Mouse (Mus musculus) c-Kit-positive CD71-positive TER-119-positive erythroid progenitor cells, embryonic 14.5 days (primary cell): Measurements from ENCODE around the gene Alkbh6.

ENCODE experiments used
- DNase-seq: peaks from one replicate; pipeline ENCODE4 v3.0.0-alpha.2; 2013; ENCODE audit warnings: low spot score

Gene Alkbh6

DNA sequence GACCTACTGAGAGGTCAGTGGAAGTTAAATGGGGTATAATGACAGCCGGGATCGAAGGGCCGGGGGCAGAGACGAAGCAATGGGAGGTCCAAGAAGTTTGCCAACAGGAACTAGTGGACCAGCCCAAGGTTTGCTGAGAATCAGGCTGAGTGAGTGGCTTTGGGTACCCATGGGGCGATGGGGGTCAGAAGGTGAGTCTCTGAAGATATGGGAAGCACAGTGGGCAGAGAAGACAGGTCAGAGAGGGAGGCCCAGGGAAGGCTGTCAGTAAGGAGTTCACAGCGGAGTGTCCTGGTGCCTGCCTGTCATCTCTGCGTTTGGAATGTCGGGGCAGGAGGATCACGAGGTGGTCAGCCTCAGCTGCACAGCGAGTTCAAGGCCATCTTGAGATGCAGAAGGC is 19.9 kb downstream of the Alkbh6 start:
- DNase-seq: no peak

DNA sequence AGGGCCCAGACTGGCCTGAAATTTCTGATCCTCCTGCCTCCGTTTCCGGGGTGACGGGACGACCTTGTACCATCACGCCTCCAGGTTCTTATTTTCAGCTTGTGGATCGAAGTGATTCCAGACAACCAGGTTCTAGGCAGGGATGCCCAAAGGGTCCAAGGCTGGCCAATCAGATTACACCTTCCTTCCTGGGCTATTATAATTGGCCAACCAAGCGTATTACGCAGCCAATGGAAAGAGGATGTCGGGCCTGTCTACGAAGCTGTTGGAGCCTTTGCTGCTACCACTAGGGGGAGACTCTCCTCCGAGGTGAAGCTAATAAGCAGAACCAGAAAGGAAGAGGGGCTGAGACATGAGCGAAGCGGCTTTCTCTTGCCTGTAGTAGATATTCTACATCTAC is 23.4 kb downstream of the Alkbh6 start:
- peak; percentile 65 for DNase-seq

DNA sequence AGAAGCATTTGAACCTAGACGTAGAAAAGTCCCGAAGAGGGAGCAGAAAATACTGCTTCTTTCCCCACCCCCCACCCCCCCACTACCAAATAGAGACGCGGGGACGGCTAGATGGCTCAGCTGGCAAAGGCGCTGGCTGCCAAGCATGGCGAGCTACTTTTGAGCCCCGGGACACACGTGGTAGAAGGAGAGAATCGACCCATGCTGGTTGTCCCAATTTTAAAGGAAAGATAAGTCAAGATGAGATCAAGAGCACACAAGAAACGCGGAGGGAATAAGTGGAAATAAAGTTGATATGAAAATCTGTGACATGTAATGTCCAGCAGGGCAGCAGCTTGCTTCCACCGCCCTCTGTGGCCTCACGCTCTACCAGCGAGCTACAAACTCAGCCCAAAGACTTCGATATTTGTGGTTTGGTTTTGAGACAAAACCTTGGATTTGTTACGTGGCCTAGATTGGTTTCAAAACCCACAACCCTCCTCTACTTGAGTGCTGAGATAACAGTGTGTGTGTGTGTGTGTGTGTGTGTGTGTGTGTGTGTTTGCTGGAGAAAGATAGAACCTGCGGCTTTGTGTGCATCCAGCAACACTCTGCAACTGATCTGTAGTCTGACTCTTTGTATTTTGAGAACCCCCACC is 24.2 kb downstream of the Alkbh6 start:
- no peak for DNase-seq

DNA sequence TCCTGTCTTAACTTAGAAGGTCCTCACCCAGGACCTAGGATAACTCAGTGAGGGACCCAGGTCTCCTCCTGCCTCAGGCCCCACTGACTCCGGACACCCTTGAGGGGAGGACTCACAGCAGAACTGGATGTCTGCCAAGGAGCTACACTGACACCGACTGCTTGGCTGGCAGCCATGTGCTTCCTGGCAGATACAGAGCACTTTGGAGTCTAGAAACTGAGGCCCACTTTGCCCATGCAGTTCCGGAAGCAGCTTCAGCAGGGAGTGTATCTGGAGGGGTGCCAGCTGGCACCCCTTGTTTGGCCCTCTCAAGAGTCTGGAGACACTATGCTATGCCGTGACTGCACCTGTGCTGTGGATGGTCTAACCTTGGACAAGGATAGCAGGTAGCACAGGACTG is 24.9 kb downstream of the Alkbh6 start:
- DNase-seq: no peak

DNA sequence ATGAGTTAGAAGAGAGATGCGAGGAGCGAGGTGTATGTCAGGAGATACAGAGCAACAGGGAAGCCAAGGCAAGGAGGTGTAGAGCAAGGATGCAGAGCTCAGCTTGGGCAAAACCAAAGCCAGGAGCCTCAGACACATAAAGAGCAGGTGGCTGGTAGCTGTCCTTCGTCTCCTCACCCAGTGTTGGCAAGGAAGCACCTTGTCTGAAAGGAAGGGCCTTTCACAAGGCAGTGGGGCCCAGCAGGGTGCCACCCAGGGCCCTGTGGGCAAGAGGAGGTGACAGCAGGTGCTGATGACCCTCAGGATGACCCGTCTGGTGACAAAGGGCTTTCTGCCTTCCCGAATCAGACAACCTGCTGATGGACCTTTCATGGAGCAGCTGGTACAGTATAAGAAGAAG is 26.0 kb downstream of the Alkbh6 start:
- no peak for DNase-seq

DNA sequence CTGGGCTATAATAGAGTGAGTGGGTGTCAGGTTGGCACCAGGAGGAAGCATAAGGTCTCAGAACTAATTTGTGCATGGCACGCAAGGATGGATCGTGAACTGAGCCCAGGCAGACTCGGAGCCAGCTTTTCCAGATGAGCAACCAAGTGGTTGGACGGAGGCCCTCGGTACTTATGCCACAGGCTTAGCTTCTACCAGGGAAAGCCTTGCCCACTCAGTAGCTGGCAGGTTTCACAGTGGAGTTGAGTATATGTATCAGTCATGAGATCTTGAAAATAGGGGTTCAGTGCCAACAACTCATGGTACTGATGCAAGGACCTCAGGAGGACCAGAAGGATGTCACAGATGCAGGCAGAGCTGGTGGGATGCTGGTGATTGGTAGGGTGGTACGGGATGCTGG is 27.2 kb downstream of the Alkbh6 start:
- no peak for DNase-seq

DNA sequence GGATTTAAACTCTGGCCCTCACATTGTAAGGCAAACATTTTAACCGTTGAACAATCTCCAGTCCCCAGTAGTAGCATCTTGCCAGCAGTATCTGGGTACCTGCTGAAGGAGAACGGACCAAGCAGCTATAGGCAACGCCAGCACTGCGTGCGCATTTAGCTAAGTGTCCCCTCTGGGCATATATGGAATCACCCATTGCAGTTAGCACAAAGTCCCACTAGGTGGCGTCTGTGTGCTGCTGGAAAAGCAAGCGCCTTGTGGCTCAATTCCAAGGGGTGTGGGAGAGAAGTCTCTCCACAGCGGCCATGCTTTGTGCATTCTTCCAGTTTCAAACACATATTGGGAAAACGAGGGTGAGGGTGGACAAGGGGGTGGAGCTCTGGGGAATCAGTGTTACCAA is 27.9 kb downstream of the Alkbh6 start:
- peak; percentile 64 for DNase-seq

DNA sequence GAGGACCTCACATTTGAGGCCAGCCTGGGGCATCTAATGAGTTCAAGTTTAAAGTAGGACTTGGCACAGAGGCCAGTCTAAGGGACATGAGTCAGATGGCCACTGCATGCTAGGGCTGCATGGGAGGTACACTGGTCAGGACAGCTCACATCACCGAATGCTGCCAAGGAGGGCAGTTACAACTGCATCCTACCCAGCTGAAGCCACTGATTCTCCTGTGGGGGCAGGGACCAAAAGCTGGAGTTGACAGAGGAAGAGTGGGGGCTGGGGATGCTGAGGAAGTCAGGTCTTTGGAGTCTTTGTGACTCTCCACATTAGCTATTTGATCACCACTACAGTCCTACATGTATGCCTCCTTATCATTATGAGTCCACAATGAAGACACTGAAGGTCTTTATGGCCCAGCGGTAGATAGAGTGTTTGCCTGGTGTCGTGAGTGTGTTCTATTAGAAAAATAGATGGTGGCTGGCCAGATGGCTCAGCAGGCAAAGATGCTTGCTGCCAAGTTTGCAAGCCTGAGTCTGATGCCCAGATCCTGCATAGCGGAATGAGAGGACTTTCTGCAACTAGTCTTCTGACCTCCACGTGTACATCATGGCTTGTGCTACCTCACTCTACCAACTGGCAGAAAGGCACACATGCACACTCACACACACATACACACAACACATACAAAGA is 31.1 kb downstream of the Alkbh6 start:
- no peak for DNase-seq

DNA sequence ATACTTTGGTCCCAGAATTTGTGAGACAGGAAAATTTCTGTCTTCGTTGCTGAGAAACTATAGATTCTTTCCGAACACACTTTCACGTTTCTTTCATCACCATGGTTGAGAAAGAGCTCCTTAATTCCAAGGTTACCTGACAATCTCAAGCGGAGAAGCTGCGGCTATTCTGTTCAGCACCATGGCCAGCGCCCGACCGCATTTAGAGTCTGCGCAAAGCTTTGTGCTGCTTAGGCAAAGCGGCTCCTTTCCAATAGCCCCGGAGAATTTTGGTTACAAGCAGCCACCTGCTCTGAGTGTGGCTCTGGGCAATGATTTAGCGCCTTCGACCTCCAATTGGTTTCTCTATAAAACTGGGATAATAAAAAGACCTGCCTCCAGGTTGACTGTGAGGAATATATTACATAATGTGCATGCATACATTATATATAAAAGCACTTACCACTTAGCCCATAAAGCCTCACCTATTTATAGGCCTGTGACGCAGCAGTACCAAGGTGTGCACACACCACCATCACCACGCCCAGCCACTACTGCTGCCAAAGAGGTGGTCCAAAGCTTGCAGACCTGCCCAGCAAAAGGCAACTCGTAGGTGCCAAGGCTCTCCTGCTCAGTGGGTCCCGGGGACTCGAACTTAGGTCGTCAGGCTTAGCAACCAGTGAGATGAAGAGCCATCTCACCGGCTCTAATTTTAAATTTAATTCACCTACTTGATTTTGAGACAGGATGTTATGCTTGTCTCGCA is 38.3 kb downstream of the Alkbh6 start:
- DNase-seq: peak; percentile 47

DNA sequence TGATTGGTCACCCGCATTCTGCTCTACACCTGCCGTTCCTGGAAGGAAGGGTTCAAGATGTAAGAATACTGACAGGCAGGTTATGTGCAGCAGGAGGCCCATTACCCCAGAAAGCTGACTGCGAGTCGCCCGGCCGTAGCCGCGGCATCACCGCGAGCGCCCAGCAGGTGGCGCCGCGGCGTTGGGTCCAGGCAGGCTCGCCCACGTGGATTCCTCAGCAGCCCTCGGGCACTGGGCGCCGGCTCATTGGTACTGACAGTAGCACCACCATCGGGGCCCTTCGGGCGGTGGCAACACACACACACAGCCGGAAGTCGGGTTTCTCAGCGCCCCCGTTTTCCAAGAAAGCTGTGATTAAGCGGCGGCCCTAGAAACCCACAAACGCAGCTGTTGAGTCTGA is 39.3 kb downstream of the Alkbh6 start:
- DNase-seq: peak; percentile 41

DNA sequence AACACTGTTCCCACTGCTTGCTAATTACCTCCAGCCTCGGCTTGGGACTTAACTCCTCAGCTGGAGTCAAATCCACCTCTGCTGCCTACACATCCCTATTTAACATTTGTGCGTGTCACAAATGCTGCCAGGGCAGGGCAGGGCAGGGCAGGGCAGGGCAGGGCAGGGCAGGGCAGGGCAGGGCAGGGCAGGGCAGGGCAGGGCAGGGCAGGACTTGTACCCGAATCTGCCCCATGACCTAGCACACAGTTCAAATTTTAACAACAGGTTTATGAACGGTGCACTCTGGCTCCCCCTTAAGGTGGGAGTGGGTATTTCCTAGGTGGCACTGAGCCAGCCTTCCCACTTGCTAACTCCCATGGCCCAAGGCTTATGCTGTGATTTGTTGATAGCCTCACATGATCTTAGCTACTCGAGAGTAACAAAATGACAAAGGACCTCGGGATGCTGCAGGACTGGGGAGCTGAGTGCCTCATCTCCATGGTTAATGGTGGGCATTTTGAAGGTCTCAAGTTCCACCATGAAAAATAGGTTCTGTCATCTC is 44.8 kb downstream of the Alkbh6 start:
- peak; percentile 49 for DNase-seq

DNA sequence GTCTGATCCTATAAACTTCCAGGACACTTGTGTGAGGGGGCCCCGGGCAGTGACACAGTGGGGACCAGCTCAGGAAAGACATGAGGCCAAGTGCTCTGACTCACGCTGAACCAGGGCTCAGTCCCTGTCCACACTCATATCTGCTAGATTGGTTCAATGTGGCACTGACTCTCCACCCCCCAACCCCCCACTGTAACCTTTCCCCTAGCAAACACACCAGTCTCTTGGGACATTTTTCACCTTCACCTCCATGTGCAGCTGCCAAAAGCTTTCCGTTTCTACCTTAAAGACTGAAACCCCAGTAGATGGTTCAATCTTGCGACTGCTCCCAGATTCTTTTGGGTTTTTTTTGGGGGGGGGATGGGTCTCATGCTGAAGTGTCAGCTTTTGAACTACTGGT is 45.5 kb downstream of the Alkbh6 start:
- DNase-seq: no peak

DNA sequence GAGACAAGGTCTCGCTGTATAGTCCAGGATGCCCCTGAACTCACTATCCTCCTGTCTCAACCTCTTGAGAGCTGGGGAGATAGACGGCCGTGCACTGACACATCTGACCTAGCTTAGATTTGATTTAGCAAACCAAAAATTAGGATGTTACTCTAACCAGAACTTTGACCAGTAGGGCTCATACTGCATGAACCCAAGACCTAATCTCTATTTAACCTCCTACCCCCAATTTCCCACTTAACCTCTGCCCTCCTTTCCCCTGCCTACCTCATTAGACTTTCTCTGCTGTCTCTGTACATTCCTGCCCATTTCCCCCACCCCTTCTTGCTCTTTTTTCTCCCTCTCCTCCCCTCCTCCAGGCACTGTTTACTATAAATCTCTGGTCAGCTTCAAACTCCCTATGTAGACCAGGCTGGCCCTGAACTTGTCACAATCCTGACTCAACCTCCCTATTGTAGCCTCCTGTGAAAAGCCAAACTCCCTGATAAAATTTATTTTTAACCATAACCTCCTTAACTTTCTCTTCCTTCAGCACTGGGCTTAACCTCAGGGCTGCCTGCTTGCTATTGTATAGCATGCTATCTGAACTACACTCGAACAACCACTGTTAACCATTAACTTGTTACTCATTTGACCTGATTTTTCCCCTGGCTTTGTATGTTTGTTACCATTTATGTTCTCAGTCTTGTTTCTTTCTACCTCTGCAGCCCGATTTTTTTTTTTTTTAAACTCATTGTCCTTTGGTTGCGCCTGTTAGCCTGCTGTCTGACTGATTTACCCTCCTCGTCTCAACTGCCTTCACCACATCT is 50.1 kb downstream of the Alkbh6 start:
- no peak for DNase-seq

DNA sequence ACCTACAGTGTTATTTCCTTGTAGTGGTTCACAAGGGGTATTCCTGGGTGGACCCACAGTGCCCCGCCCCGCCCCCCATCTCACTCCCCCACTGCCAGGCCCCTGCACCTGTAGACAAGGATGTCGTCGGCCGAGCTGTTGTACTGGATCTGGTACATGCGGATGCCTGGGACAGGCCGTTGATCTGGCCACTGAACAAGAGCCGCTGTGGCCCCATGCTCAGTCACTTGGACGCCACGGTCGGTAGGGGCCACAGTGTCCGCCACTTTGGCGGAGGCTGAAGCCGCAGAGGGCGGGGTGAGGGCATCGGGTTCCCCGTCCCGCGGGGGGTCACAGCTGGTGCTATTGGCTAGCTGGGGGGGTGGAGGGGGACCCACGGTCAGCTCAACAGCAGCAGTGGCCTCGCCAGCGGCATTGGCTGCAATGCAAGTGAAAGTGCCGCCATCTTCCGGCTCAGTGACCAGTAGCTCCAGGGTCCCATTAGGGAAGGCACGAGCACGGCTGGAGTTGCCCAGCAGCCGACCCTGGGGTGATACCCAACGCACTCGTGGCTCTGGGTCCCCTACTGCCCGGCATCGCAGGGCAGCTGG is 50.9 kb downstream of the Alkbh6 start:
- no peak for DNase-seq

DNA sequence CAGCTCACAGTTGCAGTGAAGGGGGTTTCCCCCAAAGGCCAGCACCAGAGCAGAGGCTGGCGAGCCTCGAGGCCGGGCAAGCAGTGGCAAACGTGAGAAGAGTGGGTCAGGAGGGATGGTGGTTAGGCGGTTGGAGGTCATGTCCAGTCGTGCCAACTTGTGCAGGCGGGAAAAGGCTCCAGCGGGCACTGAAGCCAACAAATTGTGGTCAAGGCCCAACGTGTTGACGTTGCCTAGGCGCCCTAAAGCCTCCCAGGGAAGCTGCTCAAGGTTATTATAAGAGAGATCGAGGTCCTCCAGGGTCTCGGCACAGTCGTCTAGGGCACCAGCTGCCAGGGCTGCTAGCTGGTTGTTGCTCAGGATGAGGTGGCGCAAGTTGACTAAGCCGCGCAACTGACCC is 51.5 kb downstream of the Alkbh6 start:
- no peak for DNase-seq

DNA sequence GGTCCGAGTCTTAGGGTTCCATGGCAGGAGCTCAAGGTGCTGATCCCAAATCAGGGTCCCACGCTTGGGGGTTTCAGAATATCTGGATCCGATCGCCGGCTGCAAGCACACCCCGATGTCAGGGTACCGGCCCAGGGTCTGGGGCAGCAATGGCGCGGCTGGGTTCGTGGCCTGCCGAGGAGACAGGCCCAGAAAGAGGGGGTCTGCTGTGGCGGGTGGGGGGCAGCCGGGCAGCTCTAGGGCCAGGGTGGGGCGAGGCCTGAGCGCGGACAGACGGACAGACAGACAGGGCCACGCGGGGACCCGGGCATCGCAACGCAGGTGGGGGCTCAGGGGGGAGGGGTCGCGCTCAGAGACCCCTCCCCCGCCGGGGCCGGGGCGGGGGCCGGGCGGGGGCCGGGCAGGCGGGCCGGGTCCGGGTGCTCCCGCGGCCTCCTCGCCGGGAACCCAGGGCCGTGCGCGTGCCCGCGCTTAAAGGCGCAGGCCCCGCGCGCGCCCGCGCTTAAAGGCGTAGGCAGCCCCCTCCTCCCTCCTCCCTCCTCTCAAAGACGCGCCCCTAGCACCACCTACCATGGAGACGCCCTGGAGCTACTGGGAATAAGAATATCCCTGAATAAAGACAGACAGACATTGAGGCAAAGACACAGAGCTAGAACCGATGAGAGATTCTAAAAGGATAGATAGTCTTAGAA is 54.3 kb downstream of the Alkbh6 start, which contains the start of gene Lrfn3:
Lrfn3 (minus strand) TSS at position 121 of the 692 bp plus-strand sequence.
- no peak for DNase-seq

DNA sequence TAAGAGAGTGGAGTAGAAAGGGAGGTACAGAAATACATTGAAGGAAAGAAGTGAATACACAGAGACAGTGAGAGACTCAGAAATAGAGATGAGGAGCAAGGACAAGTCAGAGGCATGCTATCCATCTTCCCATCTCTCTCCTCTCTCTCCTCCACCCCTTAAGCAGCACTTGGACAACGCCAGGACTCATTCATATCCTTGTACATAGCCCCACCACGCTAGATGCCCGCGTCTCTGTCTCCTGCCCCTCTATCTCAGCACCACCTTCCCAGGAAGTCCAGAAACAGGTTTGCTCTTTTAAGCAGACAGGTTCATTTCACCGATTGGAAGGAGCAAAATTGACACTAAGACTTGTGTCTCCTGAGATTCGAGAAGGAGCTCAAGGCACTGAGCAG is 54.8 kb downstream of the Alkbh6 start:
- no peak for DNase-seq
